Mouse (Mus musculus) hindbrain, embryonic 15.5 days (tissue): ENCODE measurements around the gene Plekhh3. TPM values are rescaled to one million over a fixed set of nuclear protein-coding genes. Genes with fewer than 3 reads are reported as not detected.
A peak's percentile ranks its signal among the peaks of the same experiment; 100 is the strongest.

Source experiments
- ATAC-seq: fragments of 200-750 bp; cut with Nextera tagmentation; 2 replicates; pipeline ENCODE4 v1.8.0; 2017; ENCODE audit warnings: low read depth, moderate number of reproducible peaks, moderate TSS enrichment; ENCODE audit not compliant: low FRiP score
- H3K27ac ChIP-seq: fragments of 300-500 bp; sonication (generic); replicated peaks from 2 replicates; pipeline ENCODE4 v1.5.1; 2015; ENCODE audit warnings: mild to moderate bottlenecking, inconsistent platforms
- H3K27me3 ChIP-seq: fragments of 300-500 bp; sonication (generic); 2 replicates; pipeline ENCODE4 v1.6.1; 2015; ENCODE audit warnings: control low read depth, inconsistent platforms
- H3K36me3 ChIP-seq: fragments of 300-500 bp; sonication (generic); 2 replicates; pipeline ENCODE4 v1.6.1; 2015; ENCODE audit warnings: control low read depth, inconsistent platforms
- H3K4me1 ChIP-seq: fragments of 300-500 bp; sonication (generic); replicated peaks from 2 replicates; pipeline ENCODE4 v1.6.1; 2015; ENCODE audit warnings: control low read depth, inconsistent platforms
- H3K4me2 ChIP-seq: fragments of 300-500 bp; sonication (generic); 2 replicates; pipeline ENCODE4 v1.6.1; 2015; ENCODE audit warnings: moderate library complexity, mild to moderate bottlenecking, inconsistent platforms
- H3K4me3 ChIP-seq: fragments of 300-500 bp; sonication (generic); 2 replicates; pipeline ENCODE4 v1.5.1; 2015; ENCODE audit warnings: mild to moderate bottlenecking, inconsistent platforms
- H3K9ac ChIP-seq: fragments of 300-500 bp; sonication (generic); 2 replicates; pipeline ENCODE4 v1.6.1; 2015; ENCODE audit warnings: inconsistent platforms
- H3K9me3 ChIP-seq: fragments of 300-500 bp; sonication (generic); 2 replicates; pipeline ENCODE4 v1.6.1; 2016; ENCODE audit warnings: control low read depth, inconsistent platforms
- WGBS: fragments of 180-500 bp; shearing (Covaris S2); methylation state at CpG from one replicate; pipeline ENCODE4 v1.1.7; 2015; 5-methylcytosine and 5-hydroxymethylcytosine counted together
- polyA plus RNA-seq: library from polyadenylated mRNA; unstranded; fragments of >200 nt; fragmentation: Nextera tagmentation; extraction: Ambion mirVana; gene quantifications from 2 replicates; pipeline ENCODE4 v1.2.1, GENCODE M21; 2015

Plekhh3 gene
- 9.5 and 11.8 TPM in 2 replicates for polyA plus RNA-seq

DNA sequence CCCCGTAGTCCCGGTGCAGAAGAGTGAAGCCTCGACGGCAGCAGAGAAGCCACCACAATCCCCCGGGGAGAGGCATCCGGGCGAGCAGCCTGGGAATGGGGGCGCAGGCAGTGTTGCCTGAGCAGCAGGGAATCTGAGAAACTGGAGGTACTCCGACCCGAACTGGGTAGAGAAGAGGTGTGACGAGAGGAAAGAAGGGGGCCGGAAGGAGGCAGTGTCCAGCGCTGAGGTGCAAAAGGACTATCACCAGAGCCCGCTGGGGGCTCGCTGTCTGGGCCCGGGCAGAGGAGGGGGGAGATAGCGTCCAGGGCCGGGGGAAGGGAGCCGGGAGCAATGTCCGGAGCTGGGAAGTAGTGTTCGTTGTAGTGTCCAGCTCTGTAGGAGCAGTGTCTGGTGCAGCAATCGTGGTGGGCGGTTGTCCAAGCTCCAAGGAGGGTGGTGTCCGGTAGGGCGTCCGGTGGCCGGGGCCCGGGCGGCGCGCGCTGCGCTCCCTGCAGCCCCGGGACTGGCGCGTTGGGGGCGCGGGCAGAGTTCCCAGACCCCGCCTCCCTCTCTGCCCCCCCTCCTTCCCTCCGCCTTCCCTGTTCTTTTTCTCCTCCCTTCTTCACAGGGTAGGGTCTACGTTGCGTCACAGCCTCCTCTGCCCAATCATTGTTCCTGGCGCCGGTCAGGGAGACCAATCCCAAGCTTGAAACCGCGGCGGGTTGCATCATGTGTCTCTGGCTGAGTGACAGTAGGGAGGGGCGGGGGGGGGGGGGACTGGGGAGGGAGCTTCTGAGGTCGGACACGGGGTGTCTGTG lies at the start of gene Plekhh3:
Plekhh3 (minus strand) TSS at position 541 of the 800 bp plus-strand sequence.
- H3K9ac ChIP-seq, result peak within 1 kb of the TSS; percentile 68
- H3K4me3 ChIP-seq, result peak within 1 kb of the TSS; percentile 82
- H3K9me3 ChIP-seq, result no peaks in the 10 kb centered on the region
- H3K27ac ChIP-seq, result peak within 1 kb of the TSS; percentile 85
- peaks cover 17% of the 10 kb centered on the region for H3K36me3 ChIP-seq
- H3K4me1 ChIP-seq, result peaks cover 64% of the 10 kb centered on the region
- under 1% methylated on average over 43 of the region's 50 CpGs for WGBS
- peak within 1 kb of the TSS; percentile 81 for H3K4me2 ChIP-seq
- H3K27me3 ChIP-seq, result peaks cover 36% of the 10 kb centered on the region
- ATAC-seq, result peak; percentile 96

DNA sequence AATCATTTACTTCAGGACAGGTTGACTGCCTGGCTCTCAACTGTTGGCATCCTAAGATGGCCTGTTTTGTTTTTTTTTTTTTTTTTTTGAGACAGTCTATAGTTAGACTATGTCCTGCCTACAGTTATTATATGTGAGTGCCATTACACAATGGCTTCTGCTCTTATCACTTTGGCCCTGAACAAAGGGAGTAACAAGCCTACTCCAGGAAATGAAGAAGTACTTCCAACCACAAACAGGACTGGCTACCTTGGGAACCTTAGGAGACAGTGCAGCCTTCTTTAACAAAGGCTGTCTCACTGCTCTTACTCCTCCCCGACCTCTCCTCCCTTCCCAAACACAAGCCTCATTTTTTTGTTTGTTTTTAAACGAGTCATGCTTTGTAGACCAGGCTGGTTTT lies 49.7 kb upstream of the Plekhh3 start:
- Histone ChIP-seq H3K36me3 (0 out of 2 replicates have a peak, but pooled peaks cover 3% of the 10 kb centered on the region), H3K9me3 (no peaks in the 10 kb centered on the region), H3K4me1 (peaks cover 8% of the 10 kb centered on the region), H3K4me3 (no peak overlapping the region), H3K4me2 (no peak overlapping the region), H3K27ac (no peak overlapping the region), H3K9ac (no peak overlapping the region), H3K27me3 (no peaks in the 10 kb centered on the region)
- no peak for ATAC-seq
- WGBS, result 62% methylated on average over 2 of the region's 2 CpGs

DNA sequence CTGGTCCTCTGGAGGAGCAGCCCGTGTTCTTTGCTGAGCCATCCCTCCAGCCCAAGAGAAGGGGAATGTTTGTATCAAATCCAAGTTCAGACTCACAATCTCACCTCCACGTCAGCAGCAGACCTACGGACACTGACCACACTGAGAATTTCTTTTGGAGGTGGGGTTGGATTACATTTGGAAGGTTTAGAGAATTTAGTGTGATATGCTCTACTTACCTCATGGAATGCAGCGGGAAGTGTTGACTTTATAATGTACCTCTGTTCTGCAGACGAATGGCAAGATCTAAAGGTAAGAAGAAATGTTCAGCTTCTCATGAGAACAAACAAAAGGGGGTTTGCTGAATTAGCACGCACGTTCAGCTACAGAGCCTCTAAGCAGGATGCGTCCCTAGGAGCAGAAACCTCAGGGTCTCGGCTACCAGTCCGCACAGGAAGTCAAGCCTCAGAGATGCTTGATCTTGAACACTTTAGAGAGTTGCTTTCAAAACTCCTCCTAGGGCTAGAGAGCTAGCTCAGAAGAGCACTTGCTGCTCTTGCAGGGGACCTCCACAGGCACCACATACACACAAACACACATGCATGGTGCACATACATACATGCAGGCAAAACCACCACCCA lies 47.4 kb upstream of the Plekhh3 start:
- Histone ChIP-seq H3K9me3 (no peaks in the 10 kb centered on the region), H3K9ac (no peak overlapping the region), H3K4me1 (no peaks in the 10 kb centered on the region), H3K27me3 (no peaks in the 10 kb centered on the region), H3K27ac (no peak overlapping the region), H3K4me3 (no peak overlapping the region), H3K36me3 (peaks cover 22% of the 10 kb centered on the region), H3K4me2 (no peak overlapping the region)
- 83% methylated on average over 10 of the region's 10 CpGs for WGBS
- ATAC-seq, result no peak

DNA sequence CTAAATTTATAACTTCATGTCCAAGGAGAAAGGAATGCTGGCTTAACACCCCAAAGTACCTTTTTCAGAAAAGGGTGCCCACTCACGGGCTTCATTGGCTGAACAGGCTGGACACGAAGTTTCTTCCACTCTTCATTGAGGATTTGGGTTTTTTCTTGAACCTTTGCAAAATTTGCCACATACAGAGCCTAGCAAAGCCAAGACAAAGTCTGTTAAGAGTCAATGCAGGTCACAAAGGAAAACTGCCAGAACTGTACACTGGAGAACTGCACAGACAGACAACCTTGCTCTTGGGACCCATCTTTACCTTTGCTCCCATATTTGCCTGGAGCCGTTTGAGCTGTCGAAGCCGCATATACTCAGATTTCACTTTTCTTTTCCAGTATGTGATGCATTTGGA lies 45.8 kb upstream of the Plekhh3 start:
- H3K36me3 ChIP-seq, result peaks cover 30% of the 10 kb centered on the region
- 91% methylated on average over 5 of the region's 5 CpGs for WGBS
- no peak for ATAC-seq
- H3K4me2 ChIP-seq, result no peak overlapping the region
- H3K4me1 ChIP-seq, result no peaks in the 10 kb centered on the region
- H3K9ac ChIP-seq, result no peak overlapping the region
- no peak overlapping the region for H3K27ac ChIP-seq
- H3K4me3 ChIP-seq, result no peak overlapping the region
- H3K27me3 ChIP-seq, result no peaks in the 10 kb centered on the region
- H3K9me3 ChIP-seq, result no peaks in the 10 kb centered on the region

DNA sequence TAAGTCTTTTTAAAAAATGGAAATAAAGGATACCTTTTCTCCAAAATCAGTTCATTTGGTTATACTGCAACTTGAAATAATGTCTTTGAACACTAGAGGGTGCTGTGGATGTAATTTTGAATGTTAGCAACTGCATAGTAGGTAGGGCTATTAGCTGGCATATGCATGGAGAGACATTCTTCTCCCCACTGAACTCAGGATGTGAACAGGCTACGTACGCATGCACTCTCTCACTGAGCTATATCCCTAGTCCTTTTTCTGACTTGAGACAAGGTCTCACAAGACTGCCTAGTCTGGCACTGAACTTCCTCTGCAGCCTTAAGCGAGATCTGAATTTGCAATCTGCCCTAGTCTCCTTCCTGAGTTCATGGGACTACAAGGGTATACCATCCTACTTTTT lies 40.8 kb upstream of the Plekhh3 start:
- H3K4me1 ChIP-seq, result no peaks in the 10 kb centered on the region
- no peak overlapping the region for H3K9ac ChIP-seq
- peaks cover 66% of the 10 kb centered on the region for H3K36me3 ChIP-seq
- no peak overlapping the region for H3K4me3 ChIP-seq
- WGBS, result 39% methylated on average over 3 of the region's 3 CpGs
- no peak overlapping the region for H3K4me2 ChIP-seq
- H3K27ac ChIP-seq, result 0 out of 2 replicates have a peak overlapping the region, but pooled peaks have one; percentile 30
- ATAC-seq, result no peak
- H3K27me3 ChIP-seq, result no peaks in the 10 kb centered on the region
- H3K9me3 ChIP-seq, result no peaks in the 10 kb centered on the region

DNA sequence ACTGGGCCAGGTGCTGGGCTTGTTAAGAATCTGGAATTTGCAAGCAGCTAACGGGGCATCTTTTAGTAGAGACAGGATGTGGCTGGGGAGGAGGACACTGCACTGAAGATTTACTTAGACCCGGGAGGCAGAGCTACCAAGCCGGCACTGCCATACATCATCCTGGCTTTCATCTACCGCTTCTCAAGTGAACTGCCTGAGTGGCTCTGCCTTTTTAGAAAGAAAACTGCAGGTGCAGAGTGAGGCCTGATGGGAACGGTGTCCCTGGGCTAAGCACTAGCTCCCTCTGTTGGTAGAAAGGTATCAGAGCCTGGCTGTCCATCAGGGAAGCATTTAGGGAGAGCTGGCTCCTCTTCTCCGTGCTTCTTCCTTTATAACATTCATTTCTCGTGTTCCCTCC lies 29.8 kb upstream of the Plekhh3 start:
- Histone ChIP-seq H3K9me3 (no peaks in the 10 kb centered on the region), H3K4me1 (no peaks in the 10 kb centered on the region), H3K4me3 (no peak overlapping the region), H3K36me3 (peaks cover 72% of the 10 kb centered on the region), H3K4me2 (no peak overlapping the region), H3K9ac (no peak overlapping the region), H3K27ac (no peak overlapping the region), H3K27me3 (no peaks in the 10 kb centered on the region)
- 0 out of 2 replicates have a peak, but pooled peaks have one; percentile 68 for ATAC-seq
- WGBS, result 28% methylated on average over 7 of the region's 7 CpGs

DNA sequence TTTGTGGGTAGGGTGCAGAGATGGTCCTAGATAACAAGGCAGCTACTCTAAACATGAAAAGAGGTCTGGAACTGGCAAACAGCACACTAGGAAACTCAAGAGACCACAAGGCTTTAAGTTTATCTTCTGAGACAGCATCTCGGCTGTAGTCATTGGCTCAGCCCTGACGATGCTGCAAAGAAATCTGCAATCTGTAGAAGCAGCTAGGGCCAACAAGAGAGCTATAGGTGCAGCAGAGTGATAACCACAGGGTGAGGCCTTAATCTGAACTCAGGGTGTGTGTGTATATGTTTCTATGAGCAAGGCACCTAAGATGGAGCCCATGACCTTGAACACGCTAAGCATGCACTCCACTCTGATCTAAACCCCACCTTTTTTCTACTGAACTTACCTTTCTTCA lies 28.4 kb upstream of the Plekhh3 start:
- H3K4me3 ChIP-seq, result no peak overlapping the region
- 98% methylated on average over 3 of the region's 3 CpGs for WGBS
- H3K4me1 ChIP-seq, result no peaks in the 10 kb centered on the region
- no peak overlapping the region for H3K27ac ChIP-seq
- H3K36me3 ChIP-seq, result peaks cover 77% of the 10 kb centered on the region
- no peak for ATAC-seq
- H3K9me3 ChIP-seq, result no peaks in the 10 kb centered on the region
- H3K27me3 ChIP-seq, result no peaks in the 10 kb centered on the region
- no peak overlapping the region for H3K4me2 ChIP-seq
- no peak overlapping the region for H3K9ac ChIP-seq

DNA sequence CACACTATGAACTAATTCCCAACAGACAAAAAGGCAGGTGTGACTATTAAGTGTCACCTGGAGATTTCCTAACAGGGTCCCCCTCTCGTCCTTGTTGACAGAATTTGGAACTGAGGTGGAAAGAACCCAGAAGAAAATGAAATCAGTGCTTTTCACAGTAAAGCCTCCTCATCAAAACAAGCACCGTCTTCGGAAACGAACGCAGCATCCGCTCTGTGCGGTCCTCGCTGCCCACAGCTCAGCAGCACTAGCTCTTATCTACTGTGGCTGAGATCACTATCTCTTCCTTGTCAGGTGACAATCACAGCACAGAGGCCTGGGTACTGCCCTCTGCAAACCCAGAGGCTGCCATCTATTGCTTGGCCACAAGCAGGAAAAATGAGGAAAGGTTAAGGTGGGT lies 25.0 kb upstream of the Plekhh3 start:
- no peak for ATAC-seq
- no peak overlapping the region for H3K27ac ChIP-seq
- WGBS, result 94% methylated on average over 8 of the region's 8 CpGs
- H3K4me1 ChIP-seq, result peaks cover under 1% of the 10 kb centered on the region
- H3K9me3 ChIP-seq, result no peaks in the 10 kb centered on the region
- H3K4me3 ChIP-seq, result no peak overlapping the region
- H3K4me2 ChIP-seq, result no peak overlapping the region
- peaks cover 66% of the 10 kb centered on the region for H3K36me3 ChIP-seq
- H3K9ac ChIP-seq, result no peak overlapping the region
- no peaks in the 10 kb centered on the region for H3K27me3 ChIP-seq

DNA sequence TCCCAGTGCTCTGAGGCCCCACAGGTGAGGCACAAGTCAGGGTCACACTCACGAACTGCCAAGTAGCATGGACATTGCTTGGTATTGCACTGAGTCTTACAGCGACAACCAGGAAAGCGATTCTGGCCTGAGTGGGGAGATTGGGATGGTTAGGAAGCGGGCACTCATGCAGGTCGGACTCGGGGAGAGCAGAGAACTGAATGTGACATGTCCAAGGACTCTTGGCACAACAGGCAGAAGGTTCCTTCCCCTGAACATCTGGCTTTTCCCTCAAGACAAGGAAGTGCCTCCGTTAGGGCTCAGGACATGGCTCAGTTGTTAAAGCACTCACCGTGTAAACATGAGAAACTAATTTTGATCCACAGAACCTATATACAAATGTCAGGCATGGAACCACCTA lies 24.4 kb upstream of the Plekhh3 start:
- no peak overlapping the region for H3K4me3 ChIP-seq
- peaks cover 63% of the 10 kb centered on the region for H3K36me3 ChIP-seq
- ATAC-seq, result no peak
- H3K27ac ChIP-seq, result no peak overlapping the region
- H3K4me2 ChIP-seq, result no peak overlapping the region
- peaks cover 6% of the 10 kb centered on the region for H3K4me1 ChIP-seq
- H3K9ac ChIP-seq, result no peak overlapping the region
- H3K27me3 ChIP-seq, result no peaks in the 10 kb centered on the region
- no peaks in the 10 kb centered on the region for H3K9me3 ChIP-seq
- 91% methylated on average over 8 of the region's 8 CpGs for WGBS

DNA sequence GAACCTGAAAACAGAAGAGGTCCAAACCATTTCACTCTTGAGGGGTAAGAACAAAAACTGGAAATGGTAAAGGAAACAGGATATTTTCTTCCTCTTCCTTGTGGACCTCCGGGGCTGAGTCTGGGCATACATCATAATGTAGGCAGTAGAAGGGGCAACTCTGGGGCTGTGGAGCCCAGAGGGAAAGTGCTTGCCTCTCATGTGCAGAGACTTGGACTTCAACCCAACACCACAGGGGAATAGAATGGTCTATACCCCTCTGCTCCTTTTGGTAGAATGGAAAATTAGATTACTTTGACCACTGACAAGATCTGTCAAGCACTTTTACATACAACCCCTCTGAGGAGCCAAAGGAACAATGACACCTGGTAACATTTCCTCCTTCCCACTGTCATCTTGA lies 23.9 kb upstream of the Plekhh3 start:
- Histone ChIP-seq H3K36me3 (peaks cover 59% of the 10 kb centered on the region), H3K9ac (no peak overlapping the region), H3K4me1 (peaks cover 11% of the 10 kb centered on the region), H3K27me3 (no peaks in the 10 kb centered on the region), H3K27ac (no peak overlapping the region), H3K4me3 (no peak overlapping the region), H3K4me2 (no peak overlapping the region), H3K9me3 (no peaks in the 10 kb centered on the region)
- 100% methylated on average over 1 of the region's 1 CpGs for WGBS
- no peak for ATAC-seq

DNA sequence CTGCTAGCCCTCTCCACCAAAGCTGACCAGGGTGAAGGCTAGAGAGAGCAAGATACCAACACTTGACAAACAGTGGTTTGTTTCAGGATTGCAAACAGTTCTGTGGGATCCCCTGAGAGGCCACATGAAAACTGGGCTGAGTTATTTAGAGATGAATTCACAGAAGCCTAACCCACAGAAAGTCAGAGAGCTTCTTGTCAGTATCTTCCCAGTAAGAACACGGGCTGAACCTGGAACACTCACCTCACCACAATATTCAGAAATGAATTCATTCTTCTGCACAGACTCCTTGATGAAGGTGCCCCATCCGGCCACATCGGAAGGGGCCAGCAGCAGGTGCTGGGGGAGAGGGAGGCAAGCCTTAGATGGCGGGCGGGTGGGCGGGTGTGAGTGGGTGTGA lies 23.5 kb upstream of the Plekhh3 start:
- H3K36me3 ChIP-seq, result peaks cover 54% of the 10 kb centered on the region

DNA sequence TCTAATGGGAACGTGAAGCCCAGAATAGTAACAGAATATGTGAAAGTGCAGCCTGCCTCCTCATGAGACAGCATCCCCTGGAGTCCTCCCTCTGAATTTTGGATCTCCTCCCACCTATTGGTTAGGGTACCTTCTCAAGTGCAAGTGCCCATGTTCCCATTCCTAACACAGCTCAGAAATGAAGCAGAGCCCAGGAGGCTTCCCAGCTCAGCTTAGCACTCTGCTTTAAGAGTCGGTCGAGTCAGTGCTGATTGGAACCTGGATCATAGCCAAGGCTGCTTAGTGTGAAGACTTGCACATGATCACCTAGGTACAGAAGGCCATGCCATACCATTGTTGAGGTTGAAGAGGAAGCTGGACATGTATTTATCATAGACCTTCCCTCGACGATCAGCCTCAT lies 23.0 kb upstream of the Plekhh3 start:
- Histone ChIP-seq H3K36me3 (peaks cover 49% of the 10 kb centered on the region), H3K4me1 (peaks cover 21% of the 10 kb centered on the region)
- WGBS, result 84% methylated on average over 5 of the region's 5 CpGs

More for the DNA sequence above, 23.5 kb upstream of the Plekhh3 start:
- Histone ChIP-seq H3K4me1 (peaks cover 16% of the 10 kb centered on the region), H3K4me3 (no peak overlapping the region), H3K9me3 (no peaks in the 10 kb centered on the region), H3K4me2 (no peak overlapping the region), H3K9ac (no peak overlapping the region), H3K27ac (no peak overlapping the region), H3K27me3 (no peaks in the 10 kb centered on the region)
- WGBS, result 94% methylated on average over 6 of the region's 6 CpGs
- no peak for ATAC-seq

More for the DNA sequence above, 23.0 kb upstream of the Plekhh3 start:
- Histone ChIP-seq H3K4me2 (no peak overlapping the region), H3K9ac (no peak overlapping the region), H3K9me3 (no peaks in the 10 kb centered on the region), H3K27ac (no peak overlapping the region), H3K27me3 (no peaks in the 10 kb centered on the region), H3K4me3 (no peak overlapping the region)
- ATAC-seq, result no peak
